Mouse (Mus musculus): ENCODE measurements at regions not wholly inside any gene's neighbourhood (a gene's known extent, or its start where the extent isn't known, plus 50 kb on each side); places are given as distances from the start of the nearest gene placed in this dataset.

- intact Hi-C loops (cut with DNase I) = no loop called here
- no peak overlapping the region for H3K4me3 ChIP-seq
- H3K27ac ChIP-seq = no peak overlapping the region
- 29% methylated on average over 4 of the region's 4 CpGs for WGBS
- no peaks in the 10 kb centered on the region for H3K27me3 ChIP-seq (ENCODE audit: control insufficient read depth, insufficient read depth, low read length)
- H3K9ac ChIP-seq (ENCODE audit: low read depth, low read length) = no peak overlapping the region
- no peaks in the 10 kb centered on the region for H3K79me2 ChIP-seq (replicated peaks; ENCODE audit: control insufficient read depth, insufficient read depth, low read length)
- TF ChIP-seq EP300 (IDR thresholded peaks at IDR 0.05; ENCODE audit: insufficient read depth, low read depth, low read length) (no peak), CTCF (IDR thresholded peaks at IDR 0.05) (no peak), POLR2A (IDR thresholded peaks at IDR 0.05; ENCODE audit: insufficient read depth, low read depth, low read length) (no peak)
- DNase-seq = no peak
- no peaks in the 10 kb centered on the region for H3K36me3 ChIP-seq (ENCODE audit: control insufficient read depth, insufficient read depth, low read length)
- no peaks in the 10 kb centered on the region for H3K4me1 ChIP-seq (ENCODE audit: control insufficient read depth, insufficient read depth, low read length)
These were observed 609.9 kb upstream of the Cdh11 start for GRCm38 (mm10) chr8:103395316-103395715.

GRCm38 (mm10) chr8:103398179-103398578, 612.7 kb upstream of the Cdh11 start:
- no peak overlapping the region for H3K4me3 ChIP-seq
- no peaks in the 10 kb centered on the region for H3K27me3 ChIP-seq (ENCODE audit: control insufficient read depth, insufficient read depth, low read length)
- TF ChIP-seq POLR2A (IDR thresholded peaks at IDR 0.05; ENCODE audit: insufficient read depth, low read depth, low read length) = no peak
- no peak for TF ChIP-seq EP300 (IDR thresholded peaks at IDR 0.05; ENCODE audit: insufficient read depth, low read depth, low read length)
- TF ChIP-seq CTCF (IDR thresholded peaks at IDR 0.05) = no peak
- H3K36me3 ChIP-seq (ENCODE audit: control insufficient read depth, insufficient read depth, low read length) = no peaks in the 10 kb centered on the region
- intact Hi-C loops (cut with DNase I) = no loop called here
- no peaks in the 10 kb centered on the region for H3K4me1 ChIP-seq (ENCODE audit: control insufficient read depth, insufficient read depth, low read length)
- DNase-seq = no peak
- H3K9ac ChIP-seq (ENCODE audit: low read depth, low read length) = no peak overlapping the region
- H3K79me2 ChIP-seq (replicated peaks; ENCODE audit: control insufficient read depth, insufficient read depth, low read length) = no peaks in the 10 kb centered on the region
- no peak overlapping the region for H3K27ac ChIP-seq
- WGBS = 77% methylated on average over 3 of the region's 3 CpGs

GRCm38 (mm10) chr8:103399466-103399865, 614.0 kb upstream of the Cdh11 start:
- Histone ChIP-seq H3K9ac (ENCODE audit: low read depth, low read length) (no peak overlapping the region), H3K27me3 (ENCODE audit: control insufficient read depth, insufficient read depth, low read length) (no peaks in the 10 kb centered on the region), H3K36me3 (ENCODE audit: control insufficient read depth, insufficient read depth, low read length) (no peaks in the 10 kb centered on the region), H3K79me2 (replicated peaks; ENCODE audit: control insufficient read depth, insufficient read depth, low read length) (no peaks in the 10 kb centered on the region), H3K27ac (no peak overlapping the region), H3K4me3 (no peak overlapping the region), H3K4me1 (ENCODE audit: control insufficient read depth, insufficient read depth, low read length) (no peaks in the 10 kb centered on the region)
- intact Hi-C loops (cut with DNase I) = no loop called here
- TF ChIP-seq POLR2A (IDR thresholded peaks at IDR 0.05; ENCODE audit: insufficient read depth, low read depth, low read length) (no peak), CTCF (IDR thresholded peaks at IDR 0.05) (peak; percentile 28), EP300 (IDR thresholded peaks at IDR 0.05; ENCODE audit: insufficient read depth, low read depth, low read length) (no peak)
- WGBS = 80% methylated on average over 3 of the region's 3 CpGs
- DNase-seq = no peak

- intact Hi-C loops (cut with DNase I) = no loop called here
- H3K27ac ChIP-seq = no peak overlapping the region
- DNase-seq = no peak
- no peaks in the 10 kb centered on the region for H3K36me3 ChIP-seq (ENCODE audit: control insufficient read depth, insufficient read depth, low read length)
- no peak for TF ChIP-seq POLR2A (IDR thresholded peaks at IDR 0.05; ENCODE audit: insufficient read depth, low read depth, low read length)
- no peak for TF ChIP-seq EP300 (IDR thresholded peaks at IDR 0.05; ENCODE audit: insufficient read depth, low read depth, low read length)
- TF ChIP-seq CTCF (IDR thresholded peaks at IDR 0.05) = no peak
- no peak overlapping the region for H3K4me3 ChIP-seq
- H3K9ac ChIP-seq (ENCODE audit: low read depth, low read length) = no peak overlapping the region
- no peaks in the 10 kb centered on the region for H3K27me3 ChIP-seq (ENCODE audit: control insufficient read depth, insufficient read depth, low read length)
- WGBS = 67% methylated on average over 1 of the region's 1 CpGs
- H3K4me1 ChIP-seq (ENCODE audit: control insufficient read depth, insufficient read depth, low read length) = no peaks in the 10 kb centered on the region
- no peaks in the 10 kb centered on the region for H3K79me2 ChIP-seq (replicated peaks; ENCODE audit: control insufficient read depth, insufficient read depth, low read length)
These were observed 614.7 kb upstream of the Cdh11 start for GRCm38 (mm10) chr8:103400143-103400542.

- H3K4me3 ChIP-seq = no peak overlapping the region
- H3K9ac ChIP-seq (ENCODE audit: low read depth, low read length) = no peak overlapping the region
- no peaks in the 10 kb centered on the region for H3K36me3 ChIP-seq (ENCODE audit: control insufficient read depth, insufficient read depth, low read length)
- no peaks in the 10 kb centered on the region for H3K79me2 ChIP-seq (replicated peaks; ENCODE audit: control insufficient read depth, insufficient read depth, low read length)
- intact Hi-C loops (cut with DNase I) = no loop called here
- no peaks in the 10 kb centered on the region for H3K4me1 ChIP-seq (ENCODE audit: control insufficient read depth, insufficient read depth, low read length)
- no peak for DNase-seq
- TF ChIP-seq POLR2A (IDR thresholded peaks at IDR 0.05; ENCODE audit: insufficient read depth, low read depth, low read length) (no peak), CTCF (IDR thresholded peaks at IDR 0.05) (no peak), EP300 (IDR thresholded peaks at IDR 0.05; ENCODE audit: insufficient read depth, low read depth, low read length) (no peak)
- no peaks in the 10 kb centered on the region for H3K27me3 ChIP-seq (ENCODE audit: control insufficient read depth, insufficient read depth, low read length)
- WGBS = 77% methylated on average over 3 of the region's 3 CpGs
- H3K27ac ChIP-seq = no peak overlapping the region
These were observed 617.3 kb upstream of the Cdh11 start for GRCm38 (mm10) chr8:103402731-103403130.

- no peak for DNase-seq
- Histone ChIP-seq H3K27me3 (ENCODE audit: control insufficient read depth, insufficient read depth, low read length) (no peaks in the 10 kb centered on the region), H3K27ac (no peak overlapping the region), H3K9ac (ENCODE audit: low read depth, low read length) (no peak overlapping the region), H3K36me3 (ENCODE audit: control insufficient read depth, insufficient read depth, low read length) (no peaks in the 10 kb centered on the region), H3K4me3 (no peak overlapping the region), H3K4me1 (ENCODE audit: control insufficient read depth, insufficient read depth, low read length) (no peaks in the 10 kb centered on the region), H3K79me2 (replicated peaks; ENCODE audit: control insufficient read depth, insufficient read depth, low read length) (no peaks in the 10 kb centered on the region)
- intact Hi-C loops (cut with DNase I) = no loop called here
- TF ChIP-seq CTCF (IDR thresholded peaks at IDR 0.05) (no peak), POLR2A (IDR thresholded peaks at IDR 0.05; ENCODE audit: insufficient read depth, low read depth, low read length) (no peak), EP300 (IDR thresholded peaks at IDR 0.05; ENCODE audit: insufficient read depth, low read depth, low read length) (no peak)
- 78% methylated on average over 4 of the region's 4 CpGs for WGBS
These were observed 618.4 kb upstream of the Cdh11 start for GRCm38 (mm10) chr8:103403826-103404225.

Measured in heart, adult 2 months (tissue).